16 mouse cellular contexts compared by ENCODE assay signal in the genomic region with DNA sequence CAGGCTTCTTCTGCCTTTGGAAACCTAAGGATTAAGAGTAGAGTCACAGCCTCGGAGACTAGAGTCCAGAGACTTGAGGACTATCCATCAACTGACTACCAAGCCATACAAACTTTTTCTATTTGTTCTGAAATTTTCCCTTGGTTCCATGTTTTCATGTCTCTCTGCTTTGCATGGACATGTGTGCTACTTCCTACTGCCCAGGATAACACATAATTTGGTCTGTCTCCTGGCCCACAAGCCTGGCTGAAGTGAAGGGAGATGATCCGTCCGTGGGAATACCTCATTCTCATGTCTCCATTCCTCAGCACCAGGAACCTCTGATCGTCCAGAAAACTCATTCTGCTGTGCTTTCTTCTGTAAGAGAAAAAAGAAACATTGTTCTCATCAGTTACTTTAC.
"Had no signal": no experiment of that assay in that cellular context is flagged by ENCODE, and none has a peak within 500 bp of the region (broad histone marks: within the 10 kb centered on the region; RNA-seq: fewer than 3 reads in every experiment).

No protein-coding gene starts in this region.

- H3K9ac ChIP-seq: neural tube, embryonic 13.5 days; neural tube, embryonic 15.5 days; stomach, embryonic 15.5 days had no signal

- H3K4me1 ChIP-seq: stomach, embryonic 15.5 days had no signal

- H3K4me2 ChIP-seq: neural tube, embryonic 13.5 days; neural tube, embryonic 15.5 days; stomach, embryonic 15.5 days had no signal

- H3K27ac ChIP-seq: neural tube, embryonic 13.5 days; neural tube, embryonic 15.5 days; stomach, embryonic 15.5 days; stomach, postnatal 0 days had no signal

- DNase-seq: retina, postnatal 1 day; right cerebral cortex, adult 18-20 months; right cerebral cortex, postnatal 14 days; right cerebral cortex, postnatal 25 days; right cerebral cortex, postnatal 4 days; spleen, adult 18-20 months; thymus, adult 18-20 months; thymus, adult 2 months; thymus, postnatal 14 days; thymus, postnatal 25 days; thymus, postnatal 36 days; thymus, postnatal 4 days had no signal

- H3K9me3 ChIP-seq: neural tube, embryonic 13.5 days; neural tube, embryonic 15.5 days; stomach, embryonic 15.5 days had no signal

- H3K36me3 ChIP-seq: neural tube, embryonic 13.5 days; neural tube, embryonic 15.5 days; stomach, embryonic 15.5 days had no signal

- H3K4me3 ChIP-seq: neural tube, embryonic 13.5 days; neural tube, embryonic 15.5 days; stomach, embryonic 15.5 days had no signal
